Mouse (Mus musculus) cerebellum, adult 2 months (tissue): Measurements from ENCODE around the gene Peli1. TPM values are rescaled to one million over a fixed set of nuclear protein-coding genes. Genes with fewer than 3 reads are reported as not detected.
"Not testable (repeated sequence)": the region's sequence is repeated elsewhere in the genome, so short reads cannot be mapped to it uniquely, and the experiment has no call there.

Source experiments
- DNase-seq, 2 experiments: peaks; one replicate each; pipeline ENCODE4 v3.0.0; 2021
- H3K27ac ChIP-seq: fragments of 200-500 bp; 2 replicates; pipeline ENCODE4 v1.5.1; 2012; ENCODE audit warnings: low read length, control low read depth, inconsistent platforms; ENCODE audit not compliant: insufficient read depth
- H3K27me3 ChIP-seq: fragments of 200-500 bp; 2 replicates; pipeline ENCODE4 v1.6.1; 2012; ENCODE audit warnings: inconsistent platforms, mild to moderate bottlenecking, low read length, moderate library complexity; ENCODE audit not compliant: control insufficient read depth, insufficient read depth
- H3K4me1 ChIP-seq: fragments of 200-500 bp; 2 replicates; pipeline ENCODE4 v1.6.1; 2011; ENCODE audit warnings: low read length; ENCODE audit not compliant: control insufficient read depth, insufficient read depth
- H3K4me3 ChIP-seq: fragments of 200-500 bp; replicated peaks from 2 replicates; pipeline ENCODE3; 2011; ENCODE audit warnings: mild to moderate bottlenecking, low read depth, low read length, control low read depth; ENCODE audit not compliant: insufficient read depth
- CTCF ChIP-seq: fragments of 200-500 bp; IDR thresholded peaks from 2 replicates; pipeline ENCODE4 v1.5.1; 2011; ENCODE audit warnings: low read depth, mild to moderate bottlenecking, control low read depth, low read length, moderate library complexity, borderline replicate concordance; ENCODE audit not compliant: insufficient read depth
- POLR2A ChIP-seq: fragments of 200-500 bp; IDR thresholded peaks from 2 replicates; pipeline ENCODE4 v1.6.1; 2011; ENCODE audit warnings: low read length, control low read depth, borderline replicate concordance; ENCODE audit not compliant: insufficient read depth
- WGBS: fragments of 180-500 bp; shearing (Covaris S2); methylation state at CpG from one replicate; pipeline ENCODE4 v1.1.7; 2018; 5-methylcytosine and 5-hydroxymethylcytosine counted together
- polyA plus RNA-seq: library from polyadenylated mRNA; depleted of rRNA; stranded (reverse); fragments of >200 nt; gene quantifications from 2 replicates; pipeline ENCODE4 v1.2.3, GENCODE M21; 2012

Peli1 gene
- polyA plus RNA-seq, 1 experiment: 23.7 TPM

DNA sequence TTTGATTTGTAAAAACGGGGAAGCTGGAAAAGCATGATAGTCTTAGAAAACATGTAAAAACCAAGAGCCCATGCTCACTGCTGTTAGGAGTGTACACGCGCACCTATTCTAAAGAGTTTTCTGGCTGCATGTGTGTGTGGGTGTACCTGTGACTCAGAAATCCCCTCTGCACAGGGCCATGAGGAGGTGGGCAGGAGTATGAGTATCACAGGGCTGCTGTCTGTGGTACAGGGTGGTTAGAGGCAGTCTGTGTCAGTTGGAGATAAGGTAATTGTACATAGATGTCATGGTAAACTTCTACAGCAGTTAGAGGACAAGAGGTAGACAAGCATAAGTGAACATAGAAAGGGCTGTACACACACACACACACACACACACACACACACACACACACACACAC, 81.2 kb downstream of the Peli1 start:
- TF ChIP-seq POLR2A (no peak), CTCF (no peak)
- Histone ChIP-seq H3K4me3 (no peak overlapping the region), H3K4me1 (no peaks in the 10 kb centered on the region), H3K27ac (no peak overlapping the region), H3K27me3 (no peaks in the 10 kb centered on the region)
- DNase-seq: no peak
- WGBS: 98% methylated on average over 3 of the region's 3 CpGs

- no peaks in the 10 kb centered on the region for H3K4me1 ChIP-seq
- WGBS: 93% methylated on average over 6 of the region's 6 CpGs
- H3K27ac ChIP-seq: no peak overlapping the region
- DNase-seq: no peak
- no peaks in the 10 kb centered on the region for H3K27me3 ChIP-seq
- H3K4me3 ChIP-seq: no peak overlapping the region
- TF ChIP-seq CTCF: no peak
- TF ChIP-seq POLR2A: no peak
Observed at GRCm38 (mm10) chr11:21173926-21174325, 82.8 kb downstream of the Peli1 start.

GRCm38 (mm10) chr11:21174396-21174795, 83.3 kb downstream of the Peli1 start:
- peak in 1 of 2 experiments; percentile 6 for DNase-seq
- 58% methylated on average over 5 of the region's 5 CpGs for WGBS
- Histone ChIP-seq H3K4me3 (no peak overlapping the region), H3K27ac (no peak overlapping the region), H3K4me1 (no peaks in the 10 kb centered on the region), H3K27me3 (no peaks in the 10 kb centered on the region)
- TF ChIP-seq POLR2A (no peak), CTCF (no peak)

- DNase-seq: no peak
- 79% methylated on average over 7 of the region's 7 CpGs for whole genome bisulfite sequencing
- no peak for TF ChIP-seq CTCF
- TF ChIP-seq POLR2A: no peak
- no peaks in the 10 kb centered on the region for H3K4me1 ChIP-seq
- H3K27ac ChIP-seq: no peak overlapping the region
- no peaks in the 10 kb centered on the region for H3K27me3 ChIP-seq
- no peak overlapping the region for H3K4me3 ChIP-seq
Observed at GRCm38 (mm10) chr11:21175063-21175462, 84.0 kb downstream of the Peli1 start.

GRCm38 (mm10) chr11:21176491-21176890, 85.4 kb downstream of the Peli1 start:
- Histone ChIP-seq H3K4me1 (no peaks in the 10 kb centered on the region), H3K4me3 (no peak overlapping the region), H3K27ac (no peak overlapping the region), H3K27me3 (no peaks in the 10 kb centered on the region)
- no peak for DNase-seq
- TF ChIP-seq CTCF: no peak

GRCm38 (mm10) chr11:21178343-21178742, 87.3 kb downstream of the Peli1 start:
- Histone ChIP-seq H3K4me3 (no peak overlapping the region), H3K27me3 (no peaks in the 10 kb centered on the region), H3K4me1 (no peaks in the 10 kb centered on the region), H3K27ac (no peak overlapping the region)
- peak; percentile 13 to 15 for DNase-seq
- 47% methylated on average over 4 of the region's 4 CpGs for WGBS
- no peak for TF ChIP-seq POLR2A
- TF ChIP-seq CTCF: peak; percentile 37; the same call in 1 of the 2 replicates

DNA sequence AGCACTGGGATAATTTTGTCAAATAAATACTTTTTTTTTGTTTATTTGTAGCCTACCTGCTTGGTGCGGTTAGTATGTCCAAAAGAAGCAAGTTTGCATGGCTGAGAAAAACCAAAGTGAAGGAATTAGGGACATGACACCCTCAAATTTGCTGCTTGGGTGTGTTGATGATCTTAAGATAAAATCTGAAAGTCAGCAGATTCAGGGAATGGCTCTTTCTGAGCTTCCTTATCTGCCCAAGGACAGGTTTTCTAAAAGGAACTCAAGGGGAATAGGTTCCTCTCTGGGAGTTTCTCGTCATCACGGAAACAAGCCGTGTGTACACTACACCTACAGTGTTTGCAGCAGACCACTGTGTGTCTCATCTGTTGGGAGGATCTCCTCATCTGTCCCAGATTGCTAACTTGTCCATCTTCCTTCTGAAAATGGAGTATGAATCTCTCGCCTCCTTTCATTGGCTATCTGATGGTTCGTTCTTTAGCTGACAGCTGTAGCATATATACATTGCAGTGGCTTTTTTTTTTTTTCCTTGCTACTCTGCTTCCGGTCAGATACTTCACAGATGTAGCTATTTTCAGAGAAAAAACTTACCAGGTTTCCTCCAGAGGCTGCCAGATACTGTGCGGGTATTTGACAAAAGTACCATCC, 88.0 kb downstream of the Peli1 start:
- Histone ChIP-seq H3K4me3 (no peak overlapping the region), H3K27ac (no peak overlapping the region), H3K4me1 (no peaks in the 10 kb centered on the region), H3K27me3 (no peaks in the 10 kb centered on the region)
- TF ChIP-seq CTCF (no peak), POLR2A (no peak)
- WGBS: 91% methylated on average over 8 of the region's 8 CpGs
- DNase-seq: no peak

DNA sequence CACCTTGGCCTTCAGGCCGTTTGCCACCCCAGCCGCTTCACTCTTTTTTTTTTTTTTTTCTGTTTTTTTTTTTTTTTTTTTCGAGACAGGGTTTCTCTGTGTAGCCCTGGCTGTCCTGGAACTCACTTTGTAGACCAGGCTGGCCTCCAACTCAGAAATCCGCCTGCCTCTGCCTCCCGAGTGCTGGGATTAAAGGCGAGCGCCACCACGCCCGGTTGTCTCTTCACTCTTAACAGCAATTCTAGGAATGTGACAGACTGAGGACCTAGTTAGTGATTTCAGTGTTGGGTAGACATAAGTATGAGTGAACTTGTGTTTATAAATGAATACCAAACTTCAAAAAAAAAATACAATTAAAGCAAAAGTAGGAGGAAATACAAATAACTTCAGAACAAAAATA, 88.8 kb downstream of the Peli1 start:
- not testable (repeated sequence) for H3K4me1 ChIP-seq, H3K27me3 ChIP-seq, H3K27ac ChIP-seq, DNase-seq, H3K4me3 ChIP-seq
- 84% methylated on average over 9 of the region's 9 CpGs for WGBS
